Mouse (Mus musculus): ENCODE results near the gene Apoh.

Gene Apoh

DNA sequence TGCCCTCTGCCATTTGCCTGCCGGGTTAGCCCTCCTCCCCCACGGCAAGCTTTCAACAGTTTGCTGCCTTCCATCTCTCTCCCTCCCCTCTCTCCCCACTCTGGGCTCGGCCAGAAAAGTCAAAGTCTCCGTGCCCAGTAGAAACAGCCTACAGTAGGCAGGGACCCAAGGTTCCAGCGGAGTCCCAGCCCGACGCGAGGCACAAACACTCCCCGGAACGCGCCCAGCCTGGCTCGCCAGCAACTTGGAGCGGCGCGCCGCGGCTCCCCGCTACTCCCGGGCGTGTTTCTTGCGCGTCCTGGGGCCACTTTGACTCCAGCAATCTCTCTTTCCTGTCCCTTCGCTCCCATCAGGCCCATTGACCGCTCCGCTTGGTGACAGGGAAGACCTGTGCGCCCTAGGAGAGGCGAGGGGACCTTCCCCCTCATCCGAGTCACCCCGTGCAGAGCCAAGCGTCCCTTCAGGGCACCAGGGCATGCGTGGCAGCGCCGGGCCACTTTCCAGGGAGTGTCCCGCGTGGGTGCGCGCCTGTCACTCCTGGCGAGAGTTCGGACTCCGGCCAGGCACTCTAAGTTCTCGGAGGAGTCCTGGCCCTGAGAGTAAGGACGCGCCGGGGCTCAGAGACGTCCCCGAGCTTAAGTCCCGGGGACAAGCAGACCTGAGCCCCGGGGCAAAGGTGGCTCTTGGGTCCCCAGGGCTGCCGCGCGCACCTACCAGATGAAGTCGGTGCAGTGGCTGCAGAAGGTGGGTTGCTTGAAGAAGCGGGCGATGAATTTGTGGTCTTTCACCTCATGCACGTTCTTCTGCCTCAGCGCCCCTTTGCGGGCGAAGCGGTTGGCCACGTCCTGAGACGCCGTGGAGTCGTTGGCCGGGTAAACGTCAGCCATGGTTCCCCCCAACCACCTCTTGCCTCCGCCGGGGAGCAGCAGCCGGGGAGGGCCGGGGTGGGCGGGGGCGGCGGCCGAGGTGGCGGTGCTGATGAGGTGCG, at the start of gene Apoh:
Gene Apoh, plus strand, starts transcription at position 574 of the 988 bp plus-strand sequence.
- DNase-seq: peak; percentile 46

DNA sequence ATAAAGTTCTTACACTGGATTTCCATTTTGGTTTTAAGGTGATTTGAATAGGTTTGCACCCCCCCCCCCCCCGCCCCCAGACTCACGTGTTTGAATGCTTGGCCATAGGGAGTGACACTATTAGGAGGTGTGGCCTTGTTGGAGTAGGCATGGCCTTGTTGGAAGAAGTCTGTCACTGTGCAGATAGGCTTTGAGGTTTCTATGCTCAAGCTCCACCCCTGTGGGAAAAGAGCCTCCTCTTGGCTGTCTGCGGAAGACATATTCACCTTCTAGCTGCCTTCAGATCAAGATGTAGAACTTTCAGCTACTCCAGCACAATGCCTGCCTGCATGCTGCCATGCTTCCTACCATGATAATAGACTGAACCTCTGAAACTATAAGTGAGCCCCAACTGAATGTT, 49.3 kb upstream of the Apoh start:
- no peak for DNase-seq

DNA sequence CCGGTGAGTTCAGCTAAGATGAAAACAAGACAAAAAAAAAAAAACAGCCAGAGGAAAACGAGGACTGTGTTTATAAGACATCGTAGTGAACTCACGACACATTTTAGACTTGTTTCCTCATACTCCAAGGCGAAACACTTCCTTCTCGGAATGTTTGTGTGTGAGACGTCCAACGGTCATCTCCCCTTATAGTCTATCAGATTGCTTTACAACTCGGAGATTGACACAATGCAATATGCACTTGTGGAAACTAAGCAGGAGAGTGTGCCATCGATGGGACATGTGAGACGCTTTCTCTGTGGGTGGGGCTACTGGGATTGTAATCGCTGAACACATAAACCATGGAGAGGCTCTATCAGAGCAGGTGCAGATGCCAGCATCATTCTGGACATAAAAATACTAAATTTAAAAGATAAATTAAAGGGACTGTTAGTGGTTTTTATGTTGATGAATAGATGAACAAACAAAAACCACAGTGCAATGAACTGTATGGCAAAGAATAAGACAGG, 48.8 kb upstream of the Apoh start:
- no peak for DNase-seq

DNA sequence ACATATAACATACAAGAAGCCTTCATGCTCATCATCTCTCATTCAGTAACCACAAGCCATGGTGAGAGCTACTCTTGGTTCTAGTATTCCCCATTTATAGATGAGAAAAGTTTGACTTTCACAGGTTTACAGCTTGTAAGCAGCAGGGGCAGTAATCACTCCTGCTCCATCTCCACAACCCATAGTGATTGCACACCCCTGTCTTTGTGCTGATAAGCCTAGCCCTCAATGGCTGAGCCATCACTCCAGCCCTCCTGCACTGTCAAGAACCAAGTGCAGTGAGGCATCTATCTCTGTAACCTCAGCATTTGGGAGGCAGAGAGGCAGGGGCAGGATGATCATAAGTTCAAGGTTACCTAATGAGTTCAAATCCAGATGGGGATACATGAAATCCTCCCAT, 47.8 kb upstream of the Apoh start:
- no peak for DNase-seq

DNA sequence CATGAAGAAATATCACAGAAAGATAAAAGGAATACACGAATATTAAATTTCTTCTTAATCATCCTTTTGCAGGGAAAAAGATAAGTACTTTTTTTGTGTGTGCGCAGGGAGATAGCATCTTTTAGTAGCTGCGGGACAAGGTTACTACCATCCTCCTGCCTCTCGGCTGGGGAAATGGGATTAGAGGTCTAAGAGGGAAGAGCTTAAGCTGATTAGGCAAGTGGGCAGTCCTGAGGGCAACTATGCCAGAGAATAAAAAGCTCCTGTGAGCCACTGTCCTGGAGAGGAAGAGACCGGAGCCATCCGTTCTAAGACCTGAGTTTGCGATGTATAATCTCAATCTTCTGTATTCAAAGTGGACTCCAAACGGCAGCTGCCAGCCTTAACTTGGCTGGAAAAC, 45.2 kb upstream of the Apoh start:
- no peak for DNase-seq

DNA sequence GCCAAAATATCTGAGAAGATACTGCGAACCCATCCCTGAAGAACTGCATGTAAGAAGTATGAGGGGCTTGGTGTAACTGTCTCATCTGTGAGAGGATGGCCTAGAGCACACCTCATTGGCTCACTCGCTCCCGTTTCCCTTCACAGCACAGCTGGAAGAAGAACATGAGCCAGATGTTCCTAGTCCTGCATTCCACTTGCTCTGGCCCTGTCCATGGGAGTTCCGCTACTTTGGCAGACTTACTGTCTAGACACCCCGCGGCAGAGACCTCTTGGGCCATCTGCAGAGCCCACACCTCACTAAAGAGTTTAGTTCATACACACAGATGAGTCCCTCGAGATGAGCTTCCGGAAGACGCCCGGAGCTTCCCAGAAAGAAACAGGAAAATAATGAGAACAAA, 43.2 kb upstream of the Apoh start:
- DNase-seq: no peak

DNA sequence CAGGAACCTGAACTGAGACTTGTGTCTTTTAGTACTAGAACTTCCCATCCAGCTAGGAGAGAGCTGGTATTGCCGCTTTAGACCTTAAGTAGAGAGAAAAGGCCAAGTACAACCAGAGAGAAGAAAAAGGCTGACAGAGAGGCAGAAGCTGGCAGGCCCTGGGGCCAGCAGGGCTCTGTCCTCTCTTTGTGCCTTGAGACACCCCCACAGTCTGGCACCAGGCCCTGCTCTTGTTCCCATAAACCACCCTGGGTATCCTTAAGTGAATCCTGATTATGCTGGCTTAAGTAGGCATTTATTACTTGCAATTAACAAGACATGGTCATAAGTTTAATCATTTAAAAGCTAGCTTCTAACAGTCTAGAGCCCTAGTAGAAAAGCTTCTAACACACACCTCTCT, 42.7 kb upstream of the Apoh start:
- DNase-seq: no peak

DNA sequence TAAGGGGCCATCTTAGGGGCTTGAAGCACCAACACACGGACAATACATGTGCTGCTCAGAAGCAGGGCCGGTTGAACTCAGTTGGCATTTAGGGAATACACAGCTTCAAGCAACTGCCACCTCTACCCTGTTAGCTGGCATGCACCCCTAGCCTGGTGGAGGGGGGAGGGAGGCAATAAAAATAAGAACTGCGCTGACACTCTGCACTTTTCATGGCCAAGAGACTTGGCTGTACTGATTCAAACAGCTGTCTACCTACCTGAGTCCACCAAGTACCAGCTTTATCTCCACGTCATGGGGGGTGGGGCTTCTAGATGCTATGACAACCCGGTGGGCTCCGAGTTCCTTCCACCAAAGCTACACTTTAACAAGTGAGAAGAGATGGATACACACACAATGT, 42.1 kb upstream of the Apoh start:
- no peak for DNase-seq

DNA sequence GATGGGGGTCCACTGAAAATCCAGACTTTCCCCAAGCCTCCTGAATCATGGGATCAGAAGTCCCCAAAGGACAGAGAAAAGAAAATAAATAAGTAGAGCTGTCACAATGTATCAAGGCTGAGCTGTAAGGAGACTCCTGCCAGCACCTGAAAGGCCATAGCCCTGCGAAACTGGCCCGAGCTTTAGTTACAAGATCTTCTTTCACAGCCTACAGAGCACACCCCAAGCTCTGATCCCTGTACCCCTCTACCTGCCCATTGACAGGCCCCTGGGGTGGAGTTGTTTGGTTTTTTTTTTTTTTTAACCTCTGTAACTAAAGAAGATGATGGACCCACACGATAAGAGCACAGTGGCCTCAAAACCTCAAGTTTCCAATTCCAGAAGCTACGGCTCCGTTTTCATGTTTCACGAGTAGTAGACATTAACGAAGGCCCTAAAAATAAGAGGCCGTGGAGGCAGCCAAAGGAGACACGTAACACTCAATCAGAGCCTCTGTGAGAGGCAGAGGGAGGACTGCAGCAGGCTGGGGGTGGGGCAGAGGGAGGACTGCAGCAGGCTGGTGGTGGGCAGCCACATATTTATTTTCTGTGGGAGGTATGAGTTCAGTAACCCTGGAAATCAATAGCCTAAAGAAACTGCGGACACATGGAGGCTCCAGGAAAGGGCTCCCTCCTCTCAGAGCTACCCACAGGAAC, 41.2 kb upstream of the Apoh start:
- no peak for DNase-seq

DNA sequence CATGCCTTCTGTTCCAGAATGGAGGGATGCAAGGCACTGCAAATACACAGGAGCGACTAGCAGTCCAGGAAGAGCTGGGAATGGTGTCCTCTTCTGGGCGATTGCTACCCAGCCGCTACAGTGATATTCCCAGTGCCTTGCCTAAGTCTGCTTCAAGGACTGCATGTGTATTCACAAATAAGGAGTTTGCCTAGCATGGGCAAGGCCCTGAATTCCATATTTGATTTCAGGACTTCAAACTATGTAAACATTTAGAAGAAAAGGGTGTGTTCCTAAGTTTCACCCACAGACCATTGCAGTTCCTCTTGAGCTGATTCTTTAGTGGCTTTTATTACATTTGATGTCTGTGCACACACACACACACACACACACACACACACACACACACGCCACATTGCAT, 39.4 kb upstream of the Apoh start:
- DNase-seq: no peak

DNA sequence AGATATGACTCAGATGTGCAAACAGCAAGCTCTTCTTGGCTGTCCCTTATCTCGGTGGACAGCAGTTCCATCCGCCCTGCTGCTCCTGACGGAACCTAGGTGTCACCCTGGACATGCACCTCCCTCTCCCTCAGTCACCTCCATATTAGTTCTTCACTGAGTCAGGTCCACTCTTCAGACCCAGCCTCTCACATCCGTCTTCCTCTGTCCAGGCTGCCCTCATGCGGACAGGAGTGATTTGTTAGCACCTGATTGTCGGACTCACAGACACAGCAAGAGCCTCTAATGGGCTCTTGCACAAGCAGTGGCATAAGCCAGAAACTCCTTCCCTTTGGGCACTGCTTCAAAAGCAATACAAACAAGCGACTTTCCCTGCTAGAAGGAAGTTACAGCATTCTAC, 35.9 kb upstream of the Apoh start:
- DNase-seq: no peak

DNA sequence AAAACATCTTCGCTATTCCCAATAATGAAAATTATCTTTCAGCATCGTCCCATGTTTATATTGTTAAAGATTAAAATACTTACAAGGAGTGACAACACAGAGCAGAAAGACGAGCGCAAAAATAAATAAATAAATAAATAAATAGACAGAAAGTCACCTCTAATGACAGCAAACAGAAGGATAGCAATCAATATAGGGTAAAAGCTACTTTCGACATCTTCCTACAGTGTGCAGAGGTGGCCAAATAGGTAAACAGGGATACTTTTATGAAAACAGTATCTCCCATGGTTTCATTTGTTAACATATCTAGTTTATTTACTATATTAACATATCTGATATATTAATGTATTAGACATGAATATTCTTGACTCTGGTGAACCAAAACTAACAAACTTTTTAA, 34.9 kb upstream of the Apoh start:
- DNase-seq: no peak

DNA sequence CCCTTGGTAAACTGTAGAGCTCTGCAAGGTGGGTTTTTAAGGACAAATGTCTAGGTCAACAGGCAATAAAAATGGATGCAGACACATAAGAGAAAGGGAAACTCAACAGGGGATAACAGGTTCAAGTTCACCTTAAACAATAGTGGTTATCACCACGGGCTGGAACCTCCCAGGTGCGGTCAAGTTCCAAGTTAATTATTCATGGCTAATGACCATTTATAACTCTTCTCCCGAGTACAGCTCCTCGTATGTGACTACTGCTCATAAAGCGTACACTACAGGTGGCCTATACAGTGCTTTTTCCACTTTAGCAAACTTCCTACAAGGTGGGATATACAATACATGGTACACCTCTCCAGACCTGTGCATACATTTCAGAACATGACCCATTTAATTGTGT, 33.4 kb upstream of the Apoh start:
- DNase-seq: no peak

DNA sequence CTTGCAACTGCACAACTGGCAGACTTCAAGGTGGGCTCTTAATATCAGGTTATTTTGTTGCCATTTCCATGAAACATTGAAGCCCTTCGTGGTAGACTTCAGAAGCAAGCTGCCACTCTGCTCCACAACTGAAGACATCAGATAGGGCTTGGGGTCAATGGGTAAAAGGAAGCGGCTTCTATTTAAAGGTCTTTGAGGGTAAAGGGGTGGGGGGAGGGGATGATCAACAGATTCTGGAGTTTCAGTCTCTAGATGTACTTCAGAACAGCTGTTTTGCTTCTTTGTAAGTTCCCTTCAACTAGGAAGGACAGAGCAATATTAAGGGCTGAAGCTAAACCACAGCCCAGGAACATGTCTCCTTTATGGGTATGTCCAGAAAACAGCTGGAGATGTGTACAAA, 31.2 kb upstream of the Apoh start:
- no peak for DNase-seq

DNA sequence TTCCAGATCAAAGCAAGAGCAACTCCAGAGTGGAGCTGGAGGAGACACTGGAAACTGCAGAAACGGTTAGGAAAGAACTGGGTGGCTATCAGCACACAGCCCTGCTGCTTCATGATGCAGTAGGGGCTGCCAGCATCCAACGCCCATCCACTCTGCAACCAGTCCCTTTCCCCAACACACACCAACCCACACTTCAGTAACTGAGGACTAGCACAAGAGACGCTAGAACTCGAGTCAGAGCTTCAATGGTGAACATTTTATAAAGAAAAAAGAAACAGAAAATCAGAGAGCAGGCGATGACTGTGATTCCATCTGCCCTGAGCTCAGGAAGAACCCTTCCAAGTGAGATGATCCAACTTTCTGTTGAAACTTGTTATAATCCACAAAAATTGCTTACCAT, 30.6 kb upstream of the Apoh start:
- peak; percentile 21 for DNase-seq

DNA sequence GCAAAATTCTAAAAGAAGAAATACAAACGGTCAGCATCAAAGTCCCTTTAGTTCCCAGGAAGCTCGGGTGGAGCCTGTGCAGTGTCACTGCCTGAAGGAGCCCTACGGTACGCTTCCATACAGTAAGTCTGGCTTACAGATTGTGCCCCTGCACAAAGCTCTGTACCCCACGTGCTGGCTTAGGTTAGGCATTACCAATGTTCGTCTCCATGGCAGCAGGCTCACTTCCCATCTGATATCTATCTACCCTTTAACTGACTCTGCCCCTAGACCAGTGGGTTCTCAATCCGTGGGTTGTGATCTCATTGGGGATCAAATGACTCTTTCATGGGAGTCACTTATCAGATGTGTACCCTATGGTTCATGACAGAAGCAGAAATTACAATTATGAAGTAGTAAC, 27.4 kb upstream of the Apoh start:
- DNase-seq: no peak

DNA sequence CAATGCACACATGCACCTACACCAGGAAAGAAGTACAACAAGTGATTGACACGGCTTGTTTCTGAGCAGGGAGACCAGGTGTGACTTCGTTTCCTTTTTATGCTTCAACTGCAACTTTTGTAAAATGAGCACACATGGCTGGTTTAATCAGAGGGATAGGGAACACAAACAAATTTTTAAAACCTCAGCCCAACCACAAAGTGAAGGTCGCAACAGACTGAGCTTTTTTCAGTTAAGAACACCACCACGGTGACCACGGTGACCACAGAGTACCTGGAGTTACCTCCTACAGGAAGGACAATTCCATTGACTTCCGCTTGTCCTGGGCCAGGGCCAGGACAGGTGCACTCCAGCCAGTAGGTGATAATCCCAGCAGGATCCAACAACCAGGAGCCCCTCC, 25.3 kb upstream of the Apoh start:
- DNase-seq: no peak

DNA sequence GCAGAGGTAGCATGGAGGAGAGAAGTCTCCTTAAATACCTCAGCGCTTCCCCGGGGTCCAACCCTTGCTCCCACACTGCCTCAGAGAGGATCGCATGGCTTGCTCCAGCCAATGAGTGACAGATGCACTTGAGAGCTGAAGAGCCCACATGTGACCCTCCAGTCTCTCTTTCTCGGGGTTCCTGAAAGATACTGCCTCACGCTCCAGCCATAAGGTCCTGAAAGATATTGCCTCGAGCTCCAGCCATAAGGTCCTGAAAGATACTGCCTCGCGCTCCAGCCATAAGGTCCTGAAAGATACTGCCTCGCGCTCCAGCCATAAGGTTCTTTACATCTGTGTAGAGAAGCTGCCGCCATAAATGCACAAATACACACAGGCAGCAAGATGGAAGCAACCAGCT, 24.0 kb upstream of the Apoh start:
- no peak for DNase-seq

DNA sequence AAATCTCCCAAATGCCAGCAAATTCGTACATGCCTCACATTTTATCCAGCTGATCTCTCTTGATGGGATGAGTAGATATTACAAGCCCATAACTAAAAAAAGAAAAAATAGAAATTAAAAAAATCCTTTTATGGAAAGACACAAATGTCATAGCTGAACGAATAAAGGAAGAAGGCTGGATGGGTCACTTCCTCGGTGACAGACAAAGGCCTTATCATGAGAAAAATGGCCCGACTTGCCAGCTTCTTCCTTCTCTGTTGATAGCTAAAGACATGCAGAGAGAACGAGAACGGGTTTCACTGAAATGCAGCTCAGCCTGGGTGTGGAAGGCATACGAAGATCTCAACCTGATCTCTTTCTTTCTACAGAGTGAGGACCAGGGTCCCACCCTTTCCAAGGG, 22.6 kb upstream of the Apoh start:
- DNase-seq: no peak

DNA sequence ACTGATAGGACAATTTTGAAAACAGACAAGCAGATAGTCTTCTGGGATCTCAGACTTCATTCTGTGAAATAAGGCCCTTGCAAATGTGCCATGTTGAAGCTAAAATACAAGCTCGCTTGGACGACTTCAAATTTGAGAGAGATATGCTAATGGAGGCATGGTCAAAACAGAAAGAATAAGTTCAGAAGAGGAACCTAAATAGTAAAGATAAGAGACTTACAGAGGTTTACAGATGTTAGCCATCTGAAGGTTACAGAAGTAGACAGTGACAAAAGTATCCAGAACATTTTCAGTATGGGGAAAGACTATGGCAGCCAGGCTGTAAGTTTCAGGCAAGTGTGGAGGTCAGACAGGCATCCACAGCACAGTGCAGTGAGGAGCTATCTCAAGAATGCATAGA, 21.0 kb upstream of the Apoh start:
- no peak for DNase-seq

DNA sequence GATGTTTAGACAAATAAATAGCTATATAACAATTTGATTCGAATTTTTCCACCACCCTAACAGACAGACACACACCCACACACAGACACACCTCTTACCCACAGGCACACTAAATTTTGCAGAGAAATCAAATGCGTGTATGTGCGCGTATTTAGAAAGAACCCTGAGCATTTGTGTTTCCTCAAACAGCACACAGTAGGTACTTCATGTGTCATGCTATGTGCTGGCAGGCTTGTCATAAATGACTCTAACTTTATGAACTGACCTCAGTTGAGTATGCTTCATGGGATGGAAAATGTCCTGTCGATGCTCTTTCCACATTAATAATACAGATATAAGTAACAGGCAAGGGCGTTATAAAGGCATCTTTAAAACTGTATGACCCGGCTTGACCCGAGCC, 17.2 kb upstream of the Apoh start:
- no peak for DNase-seq

DNA sequence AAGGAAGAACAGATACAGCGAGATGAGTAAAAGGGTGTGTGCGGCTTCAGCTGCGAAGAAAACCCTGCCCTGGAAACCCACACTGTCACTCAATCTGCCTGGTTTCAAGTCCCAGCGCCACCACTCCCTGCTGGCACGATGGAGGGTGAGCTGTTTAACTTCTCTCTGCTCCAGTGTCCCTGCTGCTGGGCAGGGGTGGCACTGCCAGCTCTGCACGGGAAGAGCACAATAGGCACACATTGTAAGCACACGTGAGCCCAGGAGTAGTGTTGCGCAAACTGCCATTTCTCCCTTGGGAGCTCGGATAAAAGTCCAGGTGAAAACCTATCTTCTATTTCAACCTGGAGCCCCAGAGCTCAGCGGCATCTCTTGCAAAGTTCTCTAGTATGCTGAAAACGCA, 12.3 kb upstream of the Apoh start:
- no peak for DNase-seq

DNA sequence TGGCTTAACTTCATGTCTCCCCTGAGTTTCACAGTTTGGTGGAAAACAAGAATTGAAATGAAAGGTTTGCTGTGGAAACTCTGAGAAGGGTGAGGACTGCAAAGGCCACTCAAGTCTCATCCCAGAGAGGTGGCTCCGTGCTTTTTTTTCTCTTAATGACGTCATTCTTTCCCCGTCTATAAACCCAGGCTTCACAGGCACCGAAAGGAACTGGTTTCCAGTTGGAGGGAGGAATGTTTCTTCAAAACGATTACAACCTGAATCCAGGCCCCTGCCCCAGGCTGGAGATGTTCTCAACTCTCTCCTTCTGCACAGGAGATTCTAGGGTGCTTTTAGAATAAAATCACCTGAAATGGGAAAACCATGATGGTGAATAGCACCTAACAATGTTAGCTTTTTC, 10.1 kb upstream of the Apoh start:
- no peak for DNase-seq
